Mouse (Mus musculus) embryonic fibroblast, embryonic 13.5 days (primary cell): ENCODE measurements around the gene Grin3a.

Experiments
- CTCF ChIP-seq: IDR thresholded peaks from 2 replicates; pipeline ENCODE4 v1.5.1; 2011; ENCODE audit warnings: mild to moderate bottlenecking, control low read depth, low read length, moderate library complexity, borderline replicate concordance; ENCODE audit not compliant: insufficient read depth
- POLR2A ChIP-seq: IDR thresholded peaks from 2 replicates; pipeline ENCODE4 v1.6.1; 2011; ENCODE audit warnings: low read depth, mild to moderate bottlenecking, control low read depth, low read length, moderate library complexity

DNA sequence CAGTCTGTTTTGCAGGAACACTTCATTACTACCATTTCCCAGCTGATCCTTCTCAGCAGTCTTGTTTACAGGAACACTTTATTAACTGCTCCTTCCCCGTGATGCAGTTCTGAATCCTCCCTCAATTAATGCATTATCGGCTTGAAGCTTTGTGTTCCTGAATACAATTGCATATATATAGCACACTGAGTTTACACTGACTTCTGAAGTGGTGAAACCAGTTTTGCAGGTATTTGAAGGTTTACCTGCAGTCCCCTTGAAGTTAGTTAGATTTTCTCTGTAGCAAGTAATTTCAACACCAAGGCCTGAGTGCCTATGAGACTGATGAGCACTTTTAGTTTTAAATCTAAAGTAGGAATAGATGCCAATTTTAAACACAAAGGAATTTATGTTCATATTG, 223.3 kb downstream of the Grin3a start:
- TF ChIP-seq CTCF (no peak), POLR2A (no peak)
